Mouse (Mus musculus): ENCODE measurements around the gene Sh2b3.
A peak's percentile ranks its signal among the peaks of the same experiment; 100 is the strongest.

DNA sequence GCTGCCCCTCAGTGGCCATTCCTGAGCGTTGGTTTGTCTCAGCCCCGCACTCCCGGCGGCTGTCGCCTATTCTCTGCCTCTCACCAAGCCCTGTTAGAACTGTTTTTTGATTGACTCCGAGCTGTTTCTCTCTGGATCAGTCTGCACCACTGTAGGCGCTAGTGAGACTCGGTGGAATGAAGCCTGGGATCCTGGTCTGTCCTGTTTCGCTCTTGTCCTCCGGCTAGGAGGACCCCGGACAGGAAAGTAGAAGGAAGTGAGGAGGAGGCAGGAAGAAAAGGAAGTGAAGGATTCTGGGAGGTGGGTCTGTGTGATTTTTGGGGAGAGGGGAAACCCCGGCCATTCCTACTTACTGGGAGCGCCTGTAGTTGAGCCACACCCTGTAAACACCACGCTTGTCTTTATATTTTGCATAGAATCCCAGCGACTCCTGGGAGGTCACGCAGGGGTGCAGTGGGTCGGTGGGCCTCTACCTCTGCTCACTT lies 10.6 kb upstream of the Sh2b3 start:
- TF ChIP-seq CTCF (IDR thresholded peaks at IDR 0.05; ENCODE audit: low read depth) (peak; percentile 40), EP300 (IDR thresholded peaks at IDR 0.05; ENCODE audit: low read depth) (no peak)

All from liver, embryonic 14.5 days (tissue).